Mouse (Mus musculus) effector memory CD4-positive, alpha-beta T cell, adult 7 months (primary cell): Measurements from ENCODE around the gene Vmn2r121. TPM values are rescaled to one million over a fixed set of nuclear protein-coding genes. Genes with fewer than 3 reads are reported as not detected.

ENCODE experiments used
- polyA plus RNA-seq: library from polyadenylated mRNA; unstranded; fragments of 100-300 nt; shearing (Covaris generic); gene quantifications from one replicate; pipeline ENCODE4 v1.2.1, GENCODE M21; 2017

Vmn2r121 gene
- polyA plus RNA-seq = not detected

DNA sequence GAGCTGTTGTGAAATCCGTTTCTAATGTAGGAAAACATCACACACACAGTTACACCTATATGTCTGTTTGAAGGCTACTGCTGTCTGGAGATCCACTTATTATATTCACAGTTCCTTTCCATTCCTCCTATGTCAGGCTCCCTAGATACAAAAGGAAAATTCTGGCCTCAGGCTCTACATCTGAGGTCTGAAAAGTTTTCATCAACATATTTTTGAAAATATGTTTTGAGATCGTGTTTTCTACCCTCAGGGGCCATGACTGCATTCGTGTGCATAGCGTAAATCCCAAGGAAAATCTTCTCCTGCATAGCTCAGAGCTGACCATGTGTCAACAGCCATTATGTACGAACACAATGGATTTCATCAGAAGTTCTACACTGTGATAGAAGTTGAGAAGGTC lies at the start of gene Vmn2r121:
Gene Vmn2r121 (minus strand): TSS at position 101 of the 400 bp plus-strand sequence.

